Mouse (Mus musculus): ENCODE data around the gene Fgf12. TPM values are rescaled to one million over a fixed set of nuclear protein-coding genes. Genes with fewer than 3 reads are reported as not detected.

Fgf12 gene
- polyA plus RNA-seq, 1 experiment from 2014 or later, result 79.8 TPM

DNA sequence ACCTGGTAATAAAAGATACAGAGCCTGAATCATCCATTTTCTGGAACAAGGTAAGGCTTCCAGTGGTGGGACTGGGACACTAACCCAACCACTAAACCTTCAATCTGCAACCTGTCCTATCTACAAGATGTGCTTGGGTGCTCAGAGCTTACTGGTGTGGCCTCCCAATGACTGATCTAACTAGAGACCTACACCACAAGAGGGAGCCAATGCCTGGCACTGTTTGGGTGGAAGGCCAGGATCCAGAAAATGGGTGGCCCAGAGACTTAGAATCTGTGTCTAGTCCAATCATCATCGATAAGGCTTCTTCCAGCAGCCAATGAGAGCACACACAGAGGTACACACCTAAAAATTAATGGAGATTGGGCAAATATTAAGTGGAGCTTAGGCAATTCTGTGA lies 414.9 kb downstream of the Fgf12 start:
- no peaks in the 10 kb centered on the region for H3K4me1 ChIP-seq (ENCODE audit: control insufficient read depth, insufficient read depth, low read length)
- H3K4me3 ChIP-seq (ENCODE audit: low read depth, low read length), result no peak overlapping the region
- no peaks in the 10 kb centered on the region for H3K27me3 ChIP-seq (ENCODE audit: control insufficient read depth, insufficient read depth, low read length)
- H3K9me3 ChIP-seq (ENCODE audit: control insufficient read depth, low read length), result no peaks in the 10 kb centered on the region
- no peak overlapping the region for H3K27ac ChIP-seq (ENCODE audit: low read depth, low read length)
- no peak for ATAC-seq (ENCODE audit: low read depth)
- H3K36me3 ChIP-seq (ENCODE audit: control insufficient read depth, insufficient read depth, low read length), result no peaks in the 10 kb centered on the region
- no peak overlapping the region for H3K4me2 ChIP-seq (ENCODE audit: low read depth, low read length)
- no peak overlapping the region for H3K9ac ChIP-seq (replicated peaks; ENCODE audit: low read depth, low read length)
- 92% methylated on average over 1 of the region's 1 CpGs for WGBS

DNA sequence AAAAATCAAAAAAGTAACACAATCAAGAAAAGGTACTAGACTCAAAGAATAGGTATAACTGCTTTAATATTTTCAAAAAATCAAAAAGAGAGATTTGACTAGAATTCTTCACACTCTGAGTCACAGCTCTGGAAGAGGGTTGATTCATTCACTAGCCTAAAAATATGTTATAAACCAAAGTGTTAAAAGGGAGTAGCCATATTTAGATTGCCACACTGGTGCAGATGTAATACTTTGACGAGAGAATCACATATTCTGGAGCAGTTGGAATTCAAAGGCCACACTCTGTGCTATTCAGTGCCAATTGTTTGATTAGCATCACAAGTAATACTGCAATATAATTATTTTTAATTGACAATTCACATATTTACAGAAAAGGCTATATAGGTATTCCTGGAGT lies 416.2 kb downstream of the Fgf12 start:
- Histone ChIP-seq H3K9me3 (ENCODE audit: control insufficient read depth, low read length) (no peaks in the 10 kb centered on the region), H3K9ac (replicated peaks; ENCODE audit: low read depth, low read length) (no peak overlapping the region), H3K4me1 (ENCODE audit: control insufficient read depth, insufficient read depth, low read length) (no peaks in the 10 kb centered on the region), H3K36me3 (ENCODE audit: control insufficient read depth, insufficient read depth, low read length) (no peaks in the 10 kb centered on the region), H3K27me3 (ENCODE audit: control insufficient read depth, insufficient read depth, low read length) (no peaks in the 10 kb centered on the region), H3K27ac (ENCODE audit: low read depth, low read length) (no peak overlapping the region), H3K4me2 (ENCODE audit: low read depth, low read length) (no peak overlapping the region), H3K4me3 (ENCODE audit: low read depth, low read length) (no peak overlapping the region)
- ATAC-seq (ENCODE audit: low read depth), result no peak
- 67% methylated on average over 1 of the region's 1 CpGs for WGBS

DNA sequence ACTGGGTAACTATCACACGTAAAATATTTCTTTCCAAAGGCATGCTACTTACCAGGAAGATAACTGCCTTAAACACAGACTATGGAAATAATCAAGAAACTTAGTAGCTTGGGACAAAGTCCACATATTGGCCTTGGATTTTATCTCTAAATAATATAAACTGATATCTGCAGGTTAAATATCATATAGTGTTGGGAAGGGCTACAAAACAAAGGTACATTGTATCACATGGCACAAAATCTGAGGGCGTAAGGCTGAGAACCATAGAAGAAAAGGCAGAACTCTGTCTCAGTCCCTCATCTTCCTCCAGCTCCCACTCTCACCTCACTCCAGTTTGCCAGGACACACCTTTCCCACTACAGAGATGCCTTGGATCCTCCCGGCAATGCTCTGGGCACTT lies 417.8 kb downstream of the Fgf12 start:
- H3K9me3 ChIP-seq (ENCODE audit: control insufficient read depth, low read length), result no peaks in the 10 kb centered on the region
- no peak for ATAC-seq (ENCODE audit: low read depth)
- no peak overlapping the region for H3K4me3 ChIP-seq (ENCODE audit: low read depth, low read length)
- no peaks in the 10 kb centered on the region for H3K4me1 ChIP-seq (ENCODE audit: control insufficient read depth, insufficient read depth, low read length)
- no peak overlapping the region for H3K4me2 ChIP-seq (ENCODE audit: low read depth, low read length)
- no peaks in the 10 kb centered on the region for H3K27me3 ChIP-seq (ENCODE audit: control insufficient read depth, insufficient read depth, low read length)
- no peaks in the 10 kb centered on the region for H3K36me3 ChIP-seq (ENCODE audit: control insufficient read depth, insufficient read depth, low read length)
- H3K27ac ChIP-seq (ENCODE audit: low read depth, low read length), result no peak overlapping the region
- 95% methylated on average over 3 of the region's 3 CpGs for WGBS
- no peak overlapping the region for H3K9ac ChIP-seq (replicated peaks; ENCODE audit: low read depth, low read length)

DNA sequence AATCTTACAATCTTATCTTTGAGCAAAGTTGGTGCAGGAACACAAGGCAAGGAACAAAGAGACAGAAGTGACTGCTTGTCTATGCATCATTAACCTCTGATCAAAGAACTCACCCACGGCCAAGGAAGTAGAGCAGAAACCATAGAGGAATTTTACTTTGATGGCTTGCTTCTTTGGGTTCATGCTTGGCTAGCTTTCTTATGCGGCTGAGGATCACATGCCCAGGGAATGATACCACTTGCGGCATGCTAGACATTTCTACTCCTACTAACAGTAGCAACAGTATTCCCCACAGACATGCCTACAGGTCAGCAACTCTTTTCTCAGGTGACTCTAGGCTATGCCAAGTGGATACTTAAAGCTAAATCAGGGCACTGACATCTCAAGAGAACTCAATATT lies 429.3 kb downstream of the Fgf12 start:
- WGBS, result 59% methylated on average over 3 of the region's 3 CpGs
- H3K9ac ChIP-seq (replicated peaks; ENCODE audit: low read depth, low read length), result no peak overlapping the region
- no peaks in the 10 kb centered on the region for H3K9me3 ChIP-seq (ENCODE audit: control insufficient read depth, low read length)
- no peaks in the 10 kb centered on the region for H3K4me1 ChIP-seq (ENCODE audit: control insufficient read depth, insufficient read depth, low read length)
- ATAC-seq (ENCODE audit: low read depth), result no peak
- no peak overlapping the region for H3K4me3 ChIP-seq (ENCODE audit: low read depth, low read length)
- no peak overlapping the region for H3K27ac ChIP-seq (ENCODE audit: low read depth, low read length)
- no peaks in the 10 kb centered on the region for H3K36me3 ChIP-seq (ENCODE audit: control insufficient read depth, insufficient read depth, low read length)
- H3K27me3 ChIP-seq (ENCODE audit: control insufficient read depth, insufficient read depth, low read length), result no peaks in the 10 kb centered on the region
- H3K4me2 ChIP-seq (ENCODE audit: low read depth, low read length), result no peak overlapping the region

DNA sequence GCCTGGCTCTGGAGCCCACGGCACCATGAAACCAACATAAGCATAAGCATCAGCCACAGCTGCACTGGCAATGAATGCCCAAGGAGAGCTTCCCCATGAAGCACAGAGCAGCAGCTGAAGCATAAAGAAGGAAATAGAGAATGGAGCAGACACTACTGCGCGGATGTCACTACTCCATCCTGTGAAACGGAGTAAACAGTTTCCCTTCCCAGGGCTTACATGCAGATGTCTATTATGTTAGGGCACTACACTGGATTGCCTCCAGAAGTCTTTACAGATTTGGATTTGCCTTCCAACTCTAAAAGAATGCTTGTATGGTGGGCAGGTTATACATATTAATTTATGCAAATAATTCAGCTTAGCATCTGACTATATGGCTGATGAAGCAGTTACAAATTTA lies 441.2 kb downstream of the Fgf12 start:
- Histone ChIP-seq H3K36me3 (ENCODE audit: control insufficient read depth, insufficient read depth, low read length) (no peaks in the 10 kb centered on the region), H3K27ac (ENCODE audit: low read depth, low read length) (no peak overlapping the region), H3K27me3 (ENCODE audit: control insufficient read depth, insufficient read depth, low read length) (no peaks in the 10 kb centered on the region), H3K4me1 (ENCODE audit: control insufficient read depth, insufficient read depth, low read length) (no peaks in the 10 kb centered on the region), H3K4me3 (ENCODE audit: low read depth, low read length) (no peak overlapping the region), H3K9me3 (ENCODE audit: control insufficient read depth, low read length) (no peaks in the 10 kb centered on the region), H3K4me2 (ENCODE audit: low read depth, low read length) (no peak overlapping the region), H3K9ac (replicated peaks; ENCODE audit: low read depth, low read length) (no peak overlapping the region)
- WGBS, result 77% methylated on average over 4 of the region's 4 CpGs
- ATAC-seq (ENCODE audit: low read depth), result no peak

DNA sequence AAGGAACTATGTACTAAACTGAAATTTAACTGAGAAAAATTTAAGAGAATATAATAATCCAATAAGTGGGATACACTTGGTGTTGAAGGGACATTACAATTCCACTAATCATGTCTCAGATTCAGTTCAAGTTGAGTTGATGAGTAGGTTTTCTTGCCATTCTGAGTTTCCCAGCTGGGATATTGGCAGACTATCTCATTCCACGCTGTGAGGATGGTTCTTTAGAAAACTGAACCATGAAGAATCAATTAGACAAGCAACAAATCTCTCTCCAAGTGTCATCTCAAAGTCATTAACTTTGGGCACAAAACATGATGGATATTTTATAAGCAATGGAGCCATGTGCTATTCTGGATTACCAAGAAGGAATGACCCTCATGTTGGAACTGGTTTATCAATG lies 449.0 kb downstream of the Fgf12 start:
- Histone ChIP-seq H3K36me3 (ENCODE audit: control insufficient read depth, insufficient read depth, low read length) (no peaks in the 10 kb centered on the region), H3K9ac (replicated peaks; ENCODE audit: low read depth, low read length) (no peak overlapping the region), H3K27me3 (ENCODE audit: control insufficient read depth, insufficient read depth, low read length) (no peaks in the 10 kb centered on the region), H3K9me3 (ENCODE audit: control insufficient read depth, low read length) (no peaks in the 10 kb centered on the region), H3K27ac (ENCODE audit: low read depth, low read length) (no peak overlapping the region), H3K4me2 (ENCODE audit: low read depth, low read length) (no peak overlapping the region), H3K4me3 (ENCODE audit: low read depth, low read length) (no peak overlapping the region), H3K4me1 (ENCODE audit: control insufficient read depth, insufficient read depth, low read length) (no peaks in the 10 kb centered on the region)
- ATAC-seq (ENCODE audit: low read depth), result no peak
- 37% methylated on average over 1 of the region's 1 CpGs for WGBS

DNA sequence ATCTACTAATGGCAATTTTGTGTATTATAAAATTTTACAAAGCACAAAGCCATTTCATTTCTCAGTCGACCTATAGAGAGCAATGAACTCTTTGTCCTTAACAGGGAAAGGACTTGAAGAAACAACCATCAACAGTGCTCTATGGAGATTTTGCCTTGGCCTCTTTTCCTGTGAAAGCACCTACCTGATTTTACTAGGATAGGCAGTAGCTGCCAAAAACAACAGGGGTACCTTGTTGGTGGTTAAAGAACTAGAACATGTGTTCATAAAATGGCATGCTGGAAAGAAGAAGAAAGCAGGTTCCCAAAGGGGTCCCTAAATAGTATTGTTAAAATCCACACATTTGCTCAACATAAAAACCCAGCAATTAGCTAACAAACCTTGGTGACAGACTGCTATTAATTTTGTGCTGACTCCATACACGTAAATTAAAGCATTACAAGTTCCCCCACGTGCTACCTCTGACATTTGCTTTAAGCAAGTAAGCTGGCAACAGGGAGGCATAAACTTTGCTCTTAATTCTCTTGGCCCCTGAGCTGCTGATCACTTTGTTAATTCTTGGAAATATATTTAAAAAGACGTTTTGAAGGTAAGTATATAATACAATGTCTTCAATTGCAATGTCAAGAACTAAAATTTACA lies 463.1 kb downstream of the Fgf12 start:
- H3K36me3 ChIP-seq (ENCODE audit: control insufficient read depth, insufficient read depth, low read length), result no peaks in the 10 kb centered on the region
- H3K9me3 ChIP-seq (ENCODE audit: control insufficient read depth, low read length), result no peaks in the 10 kb centered on the region
- no peak overlapping the region for H3K9ac ChIP-seq (replicated peaks; ENCODE audit: low read depth, low read length)
- no peaks in the 10 kb centered on the region for H3K4me1 ChIP-seq (ENCODE audit: control insufficient read depth, insufficient read depth, low read length)
- no peak for ATAC-seq (ENCODE audit: low read depth)
- no peaks in the 10 kb centered on the region for H3K27me3 ChIP-seq (ENCODE audit: control insufficient read depth, insufficient read depth, low read length)
- 52% methylated on average over 4 of the region's 4 CpGs for WGBS
- H3K27ac ChIP-seq (ENCODE audit: low read depth, low read length), result no peak overlapping the region
- H3K4me3 ChIP-seq (ENCODE audit: low read depth, low read length), result no peak overlapping the region
- H3K4me2 ChIP-seq (ENCODE audit: low read depth, low read length), result no peak overlapping the region

DNA sequence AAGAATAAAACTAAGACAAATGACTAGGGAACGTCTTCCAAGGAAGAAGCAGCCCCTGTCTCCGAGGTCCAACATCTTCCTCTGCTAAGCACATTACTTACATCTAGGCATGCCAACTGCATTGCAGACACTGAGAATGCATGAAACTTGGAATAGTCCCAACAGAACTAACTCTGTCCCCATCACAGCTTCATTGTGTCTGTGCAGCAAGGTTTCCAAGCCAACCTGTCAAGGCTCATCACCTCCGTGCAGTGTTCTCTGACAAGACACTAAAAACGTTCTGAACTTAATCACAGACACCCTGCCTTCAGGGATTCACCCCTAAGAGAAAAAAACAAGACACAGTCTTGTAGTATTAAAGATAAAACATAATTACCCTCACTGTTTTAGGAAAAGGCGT lies 495.0 kb downstream of the Fgf12 start:
- H3K4me3 ChIP-seq (ENCODE audit: low read depth, low read length), result no peak overlapping the region
- H3K27me3 ChIP-seq (ENCODE audit: control insufficient read depth, insufficient read depth, low read length), result no peaks in the 10 kb centered on the region
- 66% methylated on average over 5 of the region's 5 CpGs for WGBS
- no peak overlapping the region for H3K27ac ChIP-seq (ENCODE audit: low read depth, low read length)
- H3K9me3 ChIP-seq (ENCODE audit: control insufficient read depth, low read length), result no peaks in the 10 kb centered on the region
- H3K4me2 ChIP-seq (ENCODE audit: low read depth, low read length), result no peak overlapping the region
- no peak overlapping the region for H3K9ac ChIP-seq (replicated peaks; ENCODE audit: low read depth, low read length)
- ATAC-seq (ENCODE audit: low read depth), result no peak
- no peaks in the 10 kb centered on the region for H3K36me3 ChIP-seq (ENCODE audit: control insufficient read depth, insufficient read depth, low read length)
- no peaks in the 10 kb centered on the region for H3K4me1 ChIP-seq (ENCODE audit: control insufficient read depth, insufficient read depth, low read length)

DNA sequence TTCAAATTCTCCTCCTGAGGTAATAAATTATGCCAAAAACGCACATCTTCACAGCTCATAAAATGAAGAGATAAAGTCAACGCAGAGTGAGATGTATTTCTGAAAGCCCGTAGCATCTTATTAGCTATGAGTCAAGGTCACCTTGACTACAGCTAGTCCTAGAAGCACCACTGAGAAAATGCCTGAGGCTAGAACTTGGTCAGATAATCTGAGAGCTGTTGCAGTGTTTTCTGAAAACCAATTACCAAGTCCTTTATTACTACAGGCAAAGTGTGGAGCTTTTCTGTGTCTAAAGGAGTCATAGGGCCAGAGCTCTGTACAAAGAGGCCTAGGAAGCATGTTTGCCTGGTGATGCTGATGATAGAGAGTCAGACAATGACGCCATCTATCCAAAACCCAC lies 498.6 kb downstream of the Fgf12 start:
- ATAC-seq (ENCODE audit: low read depth), result no peak
- WGBS, result 73% methylated on average over 4 of the region's 4 CpGs

More for the DNA sequence above, 498.6 kb downstream of the Fgf12 start:
- no peaks in the 10 kb centered on the region for H3K36me3 ChIP-seq (ENCODE audit: control insufficient read depth, insufficient read depth, low read length)
- no peak overlapping the region for H3K4me3 ChIP-seq (ENCODE audit: low read depth, low read length)
- H3K9me3 ChIP-seq (ENCODE audit: control insufficient read depth, low read length), result no peaks in the 10 kb centered on the region
- H3K4me2 ChIP-seq (ENCODE audit: low read depth, low read length), result no peak overlapping the region
- no peaks in the 10 kb centered on the region for H3K27me3 ChIP-seq (ENCODE audit: control insufficient read depth, insufficient read depth, low read length)
- H3K4me1 ChIP-seq (ENCODE audit: control insufficient read depth, insufficient read depth, low read length), result no peaks in the 10 kb centered on the region
- H3K9ac ChIP-seq (replicated peaks; ENCODE audit: low read depth, low read length), result no peak overlapping the region
- H3K27ac ChIP-seq (ENCODE audit: low read depth, low read length), result no peak overlapping the region
